Mouse (Mus musculus) adrenal gland, postnatal 10 days (tissue): ENCODE measurements around the gene Nsun4. TPM values are rescaled to one million over a fixed set of nuclear protein-coding genes. Genes with fewer than 3 reads are reported as not detected.
A peak's percentile ranks its signal among the peaks of the same experiment; 100 is the strongest.

Experiments
- DNase-seq: peaks from one replicate; pipeline ENCODE4 v3.0.0; 2021; ENCODE audit warnings: mixed read lengths
- total RNA-seq, 2 experiments: library from RNA; stranded (reverse); gene quantifications; 2 replicates each; pipeline ENCODE4 v1.2.3; 2021

Nsun4 gene
- total RNA-seq, 2 experiments from 2014 or later = 24.1 to 28.4 TPM

DNA sequence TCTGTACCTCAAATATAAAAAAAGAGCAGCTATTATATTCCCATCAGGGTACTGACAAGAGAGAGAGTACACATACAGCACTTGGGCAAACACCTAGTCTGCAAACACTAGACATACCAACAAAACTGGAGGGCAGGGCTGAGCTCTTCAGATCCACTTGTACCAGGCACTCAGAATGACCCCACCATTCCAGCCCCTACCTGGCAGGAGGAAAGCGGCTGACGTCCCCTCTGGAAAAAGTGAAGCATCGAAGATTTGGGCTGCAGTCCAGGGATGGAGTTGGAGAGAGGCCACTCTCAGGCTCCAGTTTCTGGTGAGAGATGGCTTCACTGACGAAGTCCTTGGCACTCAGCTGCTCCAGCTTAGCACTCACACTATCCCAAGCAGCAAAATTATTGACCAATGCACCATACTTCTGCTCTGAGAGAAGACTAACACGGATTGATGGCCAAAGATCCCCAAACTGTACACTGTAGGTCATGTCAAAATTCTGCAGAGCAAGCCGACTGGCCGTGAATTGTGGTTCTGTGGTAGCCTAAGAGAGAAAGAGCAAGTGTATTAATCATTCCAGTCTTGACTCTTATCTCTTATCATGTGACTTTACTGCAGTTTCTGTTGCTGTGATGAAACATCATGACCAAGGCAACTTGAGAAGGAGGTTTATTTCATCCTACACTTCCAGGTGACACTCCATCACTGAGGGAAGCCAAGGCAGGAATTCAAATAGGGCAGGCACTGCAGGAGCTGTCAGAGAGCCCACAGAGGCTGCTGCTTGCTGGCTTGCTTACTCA lies 5.4 kb downstream of the Nsun4 start:
- DNase-seq = peak; percentile 38

- no peak for DNase-seq
These were observed 6.0 kb downstream of the Nsun4 start for GRCm38 (mm10) chr4:116047681-116048080.

GRCm38 (mm10) chr4:116046604-116047003 lies 7.1 kb downstream of the Nsun4 start:
- DNase-seq = no peak

DNA sequence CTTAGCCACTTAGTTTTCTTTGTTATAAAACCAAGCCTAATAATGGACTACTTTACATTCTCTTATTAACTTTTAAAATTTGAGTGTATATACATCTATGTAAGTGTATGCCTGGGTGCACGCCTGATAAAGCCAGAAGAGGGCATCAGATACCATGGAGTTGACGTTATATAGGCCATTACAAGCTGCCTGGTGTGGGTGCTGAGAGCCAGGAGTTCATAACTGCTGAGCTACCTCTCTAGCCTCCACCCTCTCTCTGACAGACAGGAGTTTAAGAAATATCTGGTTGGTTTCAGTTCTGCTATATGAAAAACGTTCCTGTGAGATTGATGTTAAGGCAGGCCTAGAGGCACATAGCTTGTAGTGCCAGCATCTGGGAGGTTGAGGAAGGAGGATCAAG lies 11.5 kb downstream of the Nsun4 start:
- DNase-seq = no peak

DNA sequence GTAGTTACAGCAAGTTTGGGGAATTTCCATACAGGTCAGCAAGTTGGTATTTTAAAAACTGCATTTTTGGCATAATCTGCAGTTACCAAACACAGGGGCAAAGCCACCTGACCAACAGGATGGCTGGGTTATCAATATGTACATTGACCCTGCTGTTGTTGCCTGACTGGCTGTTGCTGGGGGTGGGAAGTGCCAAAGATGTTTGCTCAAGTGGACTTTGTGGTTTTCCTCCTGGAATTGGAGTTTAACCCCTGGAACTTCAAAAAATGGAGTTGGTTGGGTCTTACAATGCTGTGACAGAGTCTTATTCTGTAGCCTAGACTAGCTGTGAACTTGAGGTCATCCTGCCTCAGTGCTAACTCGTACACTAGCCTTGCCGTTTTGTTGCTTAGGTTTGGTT lies 13.2 kb downstream of the Nsun4 start:
- DNase-seq = no peak

DNA sequence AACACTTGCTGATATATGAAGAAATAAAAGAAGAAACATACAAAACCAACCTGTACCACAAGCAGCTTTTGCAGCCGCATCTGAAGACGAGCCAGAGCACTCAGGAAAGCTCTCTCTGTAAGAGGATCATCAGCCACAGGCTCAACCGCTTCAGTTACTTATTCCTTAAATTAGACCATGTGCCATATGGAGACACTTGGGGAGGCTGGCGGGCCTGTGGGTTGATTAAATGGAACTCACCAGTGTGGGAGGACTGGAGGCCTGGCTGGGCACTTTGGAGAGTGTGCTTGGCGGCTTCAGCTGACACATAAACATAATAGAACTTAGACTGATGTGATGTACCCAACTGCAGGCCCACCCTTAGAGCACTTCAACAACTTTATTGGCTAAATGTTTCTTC lies 20.3 kb downstream of the Nsun4 start:
- no peak for DNase-seq

DNA sequence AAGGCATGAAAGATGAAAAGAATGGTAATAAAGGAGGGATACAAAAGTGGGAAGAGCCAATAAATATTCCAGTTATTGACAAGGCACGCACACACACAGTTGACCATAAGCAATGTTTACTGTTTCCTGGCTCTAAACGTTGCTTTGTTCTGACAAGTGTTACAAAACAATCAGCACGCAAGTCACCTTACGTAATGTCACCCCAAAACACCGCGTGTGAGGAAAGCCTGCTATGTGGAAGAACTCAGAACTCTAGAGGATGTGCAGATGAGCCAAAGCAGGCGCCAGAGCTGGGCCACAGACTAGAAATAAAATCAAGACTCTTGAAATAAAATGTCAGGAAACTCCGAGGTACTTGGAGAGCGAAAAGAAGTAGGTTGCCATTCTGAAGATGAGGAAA lies 20.8 kb downstream of the Nsun4 start:
- DNase-seq = no peak

DNA sequence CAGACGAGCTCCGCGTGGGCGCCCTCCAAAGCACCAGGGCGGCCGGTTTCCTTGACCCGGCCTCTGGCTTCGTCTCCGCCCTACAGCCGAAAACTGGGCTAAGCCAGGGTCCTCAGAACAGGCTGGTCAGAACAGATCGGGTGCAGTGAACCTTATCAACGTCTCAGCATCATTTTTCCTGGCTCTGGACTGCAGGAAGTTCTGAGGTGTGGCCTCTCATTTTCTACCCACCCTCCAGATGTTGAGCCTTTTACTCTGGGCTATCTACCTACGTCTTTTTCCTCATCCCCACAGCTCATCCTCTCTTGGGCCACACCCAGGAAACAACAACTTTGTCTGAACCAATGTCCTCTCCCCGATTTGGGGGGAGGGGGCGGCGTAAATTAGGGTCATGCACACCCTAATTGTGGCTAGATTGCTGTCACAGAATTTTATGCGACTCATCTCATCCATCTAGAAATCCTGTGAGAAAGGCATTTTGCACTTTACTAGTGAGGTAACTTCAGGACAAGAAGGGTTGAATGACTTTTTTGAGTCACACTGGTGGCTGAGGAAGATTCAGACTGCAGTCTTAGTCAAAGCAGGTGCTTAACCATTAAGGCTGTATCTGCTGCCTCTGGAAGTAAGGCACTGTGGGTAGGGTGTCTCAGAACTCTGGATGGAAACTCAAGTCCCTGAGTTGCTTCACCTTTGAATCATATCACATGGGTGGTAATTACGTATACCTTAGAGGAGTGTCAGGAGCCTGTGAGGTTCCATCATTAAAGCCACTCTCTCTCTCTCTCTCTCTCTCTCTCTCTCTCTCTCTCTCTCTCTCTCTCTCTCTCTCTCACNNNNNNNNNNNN lies 35.6 kb downstream of the Nsun4 start, which contains the start of gene Faah:
TSS of gene Faah (minus strand) at position 25 of the 845 bp plus-strand sequence.
- no peak for DNase-seq

GRCm38 (mm10) chr4:116017300-116017901 lies 36.3 kb downstream of the Nsun4 start:
- peak; percentile 87 for DNase-seq

DNA sequence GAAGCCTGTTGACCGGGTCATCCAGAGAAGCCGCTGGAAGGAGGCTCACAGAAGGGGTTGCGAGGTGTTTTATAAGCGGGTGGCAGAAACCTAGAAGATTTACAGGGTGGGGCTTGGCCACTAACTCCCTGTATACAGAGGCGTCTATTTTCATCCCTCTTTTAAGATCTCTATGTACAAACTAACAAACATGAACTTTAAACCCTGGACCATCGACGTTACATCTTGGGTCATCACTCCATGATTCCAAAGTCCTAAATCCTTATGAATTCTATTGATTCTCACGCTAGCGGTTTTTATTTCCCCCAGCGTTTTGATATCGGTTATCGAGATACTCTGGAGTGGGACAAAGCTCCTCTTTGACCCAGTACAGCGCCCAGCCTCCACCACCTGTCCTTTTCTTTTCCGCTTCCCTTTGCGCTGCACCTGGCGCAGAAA lies 36.8 kb downstream of the Nsun4 start:
- DNase-seq = no peak

DNA sequence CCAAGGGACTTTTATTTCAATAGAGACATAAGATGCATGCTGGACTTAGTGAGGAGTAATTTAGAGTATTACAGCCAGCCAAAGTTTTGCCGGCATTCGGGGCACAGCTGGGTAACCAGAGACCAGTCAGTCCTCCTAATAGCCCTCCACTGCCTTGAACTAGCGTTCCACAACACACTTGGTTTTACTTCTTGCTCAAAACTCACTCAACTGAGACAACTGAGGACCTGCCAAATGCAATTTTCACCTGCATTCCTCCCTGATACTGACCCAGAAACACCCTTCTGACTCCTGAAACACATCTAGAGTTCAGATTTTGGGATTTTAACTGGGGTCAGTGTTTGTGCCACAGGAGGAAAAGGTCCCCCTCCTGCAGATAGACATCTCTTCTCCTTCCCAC lies 37.3 kb downstream of the Nsun4 start:
- DNase-seq = no peak

DNA sequence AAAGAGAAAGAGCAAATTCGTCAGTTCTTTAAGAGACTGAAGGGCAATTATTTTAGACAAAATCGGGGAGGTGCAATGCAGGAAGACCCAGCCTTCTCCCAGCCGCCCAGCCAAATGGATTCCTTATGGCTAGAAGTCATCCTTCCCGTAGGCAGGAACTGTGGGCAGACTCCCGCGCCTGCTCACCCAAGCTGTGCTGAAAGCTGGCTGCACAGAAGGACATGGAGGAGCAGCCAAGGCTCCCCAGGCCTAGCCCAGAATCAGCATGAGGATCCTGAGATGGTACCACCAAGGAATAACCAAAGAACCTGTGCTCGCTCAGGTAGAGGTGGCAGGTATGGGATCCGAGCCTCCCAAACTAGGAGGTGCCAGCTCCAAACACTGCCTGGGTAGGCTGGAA lies 37.7 kb downstream of the Nsun4 start:
- DNase-seq = no peak

DNA sequence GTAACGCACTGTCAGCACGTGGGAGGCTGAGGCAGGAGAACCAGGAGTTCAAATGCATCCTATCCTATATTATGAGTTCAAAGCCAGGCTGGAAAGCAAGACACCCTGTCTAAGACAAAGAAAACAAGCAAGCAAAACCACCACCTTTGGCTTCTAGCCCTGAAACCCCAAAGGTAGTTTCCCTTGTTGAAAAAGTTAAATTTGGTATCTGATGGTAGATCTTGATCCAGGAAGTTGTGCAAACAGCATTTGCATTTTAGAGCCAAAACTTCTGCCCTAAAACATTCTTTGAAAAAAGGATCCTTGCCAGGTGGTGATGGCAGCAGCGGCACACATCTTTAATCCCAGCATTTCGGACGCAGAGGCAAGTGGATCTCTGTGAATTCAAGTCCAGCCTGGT lies 38.2 kb downstream of the Nsun4 start:
- no peak for DNase-seq

GRCm38 (mm10) chr4:116010186-116010585 lies 43.5 kb downstream of the Nsun4 start:
- no peak for DNase-seq

GRCm38 (mm10) chr4:116001206-116001605 lies 52.5 kb downstream of the Nsun4 start:
- DNase-seq = no peak

GRCm38 (mm10) chr4:116000671-116001070 lies 53.0 kb downstream of the Nsun4 start:
- no peak for DNase-seq

- DNase-seq = no peak
These were observed 56.9 kb downstream of the Nsun4 start for GRCm38 (mm10) chr4:115996729-115997128.

DNA sequence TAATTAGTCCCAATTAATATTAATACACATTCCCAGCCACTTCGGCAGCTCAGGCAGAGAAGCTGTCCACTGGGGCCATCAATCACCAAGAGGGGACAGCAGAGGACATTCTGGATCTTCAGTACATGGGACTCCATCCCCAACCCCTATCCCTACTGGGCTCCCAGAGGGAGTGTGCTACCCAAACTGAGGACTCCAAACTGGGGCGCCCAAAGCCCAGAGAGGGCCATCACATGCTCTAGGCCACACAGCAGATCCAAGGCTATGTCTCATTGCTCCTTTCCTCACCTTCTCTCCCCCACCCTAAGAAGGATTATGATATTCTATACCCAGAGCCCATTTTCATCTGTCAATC lies 58.3 kb downstream of the Nsun4 start:
- DNase-seq = no peak

DNA sequence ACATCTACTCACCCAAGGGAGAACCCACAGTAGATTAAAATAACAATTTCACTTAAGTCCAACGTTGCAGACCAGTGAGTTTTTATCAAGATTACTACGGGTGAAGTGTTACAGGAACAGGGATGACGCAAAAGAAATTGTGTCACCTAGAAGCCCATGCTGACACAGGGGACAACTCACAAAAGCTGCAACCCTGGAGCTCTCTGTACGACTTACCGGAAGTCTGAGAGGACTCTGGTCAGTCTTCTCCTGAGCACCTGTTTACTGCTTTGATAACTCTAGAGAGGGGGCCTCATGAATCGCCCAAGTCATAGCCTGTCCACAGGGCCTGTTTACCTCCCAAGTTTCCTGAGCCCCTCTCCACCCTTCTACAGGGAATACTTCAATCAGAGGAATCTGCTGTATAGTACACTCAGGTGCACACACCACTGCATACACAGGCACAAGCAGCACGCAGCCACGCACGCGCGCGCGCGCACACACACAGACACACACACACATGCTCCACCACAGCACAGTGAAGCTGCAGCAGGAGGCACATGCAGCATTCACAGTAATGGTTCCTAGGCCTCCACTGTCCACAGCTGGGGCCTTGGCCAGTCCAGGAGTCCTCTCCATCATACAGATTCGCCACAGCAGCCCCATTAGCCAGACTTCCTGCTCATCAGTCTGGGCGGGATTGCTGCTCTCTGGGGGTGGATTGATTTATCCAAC lies 58.9 kb downstream of the Nsun4 start:
- DNase-seq = no peak

DNA sequence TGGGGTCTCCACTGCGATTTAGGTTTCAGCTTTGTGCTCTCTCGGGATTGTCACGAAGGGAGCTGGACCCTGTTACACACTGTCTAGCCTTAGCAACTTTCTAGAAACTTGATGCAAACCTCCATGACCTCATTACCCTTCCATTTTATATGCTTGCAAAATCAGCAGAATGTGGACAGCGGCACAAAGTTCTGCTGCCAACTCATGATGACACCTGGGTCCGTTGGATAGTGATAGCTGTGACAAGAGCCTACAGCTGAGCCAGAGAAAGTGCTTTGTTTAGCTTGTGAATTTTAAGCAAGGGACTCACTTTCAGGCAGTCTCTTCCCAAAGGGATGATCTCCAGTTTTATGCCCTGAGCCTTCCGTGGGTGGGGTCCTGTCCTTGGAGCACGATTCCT lies 64.3 kb downstream of the Nsun4 start:
- DNase-seq = no peak

GRCm38 (mm10) chr4:115987858-115988530 lies 65.7 kb downstream of the Nsun4 start:
- DNase-seq = no peak

- no peak for DNase-seq
These were observed 66.2 kb downstream of the Nsun4 start for GRCm38 (mm10) chr4:115987436-115987835.
